Mouse (Mus musculus): ENCODE results near the gene Snapc4.

The Snapc4 gene

DNA sequence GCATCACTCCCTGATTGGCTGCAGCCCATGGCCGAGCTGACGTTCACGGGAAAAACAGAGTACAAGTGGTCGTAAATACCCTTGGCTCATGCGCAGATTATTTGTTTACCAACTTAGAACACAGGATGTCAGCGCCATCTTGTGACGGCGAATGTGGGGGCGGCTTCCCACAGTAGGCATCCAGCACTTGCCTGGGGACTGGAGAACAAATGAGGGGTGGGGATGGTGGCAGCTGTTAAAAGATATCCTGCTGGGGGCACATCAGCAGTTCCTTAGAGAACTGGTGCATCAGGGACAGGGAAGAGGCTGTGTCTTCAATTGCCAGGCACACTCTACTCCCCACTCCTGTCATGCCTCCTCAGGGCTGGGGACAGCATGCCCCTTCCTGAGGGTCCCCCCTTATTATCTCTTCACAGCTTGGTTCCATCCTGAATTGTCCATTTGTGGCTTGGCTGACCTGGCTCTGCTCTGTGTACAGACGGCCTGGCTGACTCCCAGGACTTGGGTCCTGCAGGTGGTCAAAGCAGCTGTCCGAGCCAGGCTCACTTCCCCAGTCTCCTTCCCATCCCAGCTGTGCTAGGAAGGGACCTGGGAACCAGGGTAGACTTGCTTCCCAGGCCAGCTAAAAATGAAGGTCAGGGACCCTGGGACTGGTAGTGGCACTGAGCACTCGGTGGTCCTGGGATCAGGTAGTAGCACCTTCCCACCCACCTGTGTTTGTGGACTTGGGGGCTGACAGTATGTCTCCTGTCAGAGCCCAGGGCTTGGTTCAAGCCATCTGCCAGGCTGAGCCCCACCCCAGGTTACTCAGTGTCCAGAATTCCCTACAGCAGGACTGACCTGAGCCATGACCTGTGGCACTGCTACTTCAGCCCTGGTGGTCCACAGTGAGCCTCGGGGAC lies 41.9 kb downstream of the Snapc4 start:
- DNase-seq, result no peak

DNA sequence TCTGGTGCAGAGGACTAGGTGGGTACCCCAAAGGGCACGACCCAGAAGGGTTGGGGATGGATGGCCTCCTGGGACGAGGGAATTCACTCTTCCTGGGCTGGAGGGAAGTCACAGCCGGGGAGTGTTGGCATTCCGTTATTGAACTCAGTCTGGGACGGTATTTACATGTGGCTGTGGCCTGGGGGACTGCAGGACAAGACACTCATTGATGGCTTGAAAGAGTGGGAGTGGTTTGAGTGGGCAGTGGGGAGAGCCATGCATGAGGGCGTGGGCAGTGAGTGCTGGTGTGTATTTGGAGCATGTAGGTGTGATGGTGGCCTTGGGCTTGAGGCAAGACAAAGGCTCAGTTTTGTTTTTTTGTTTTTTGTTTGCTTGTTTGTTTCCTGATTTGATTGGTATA lies 49.8 kb downstream of the Snapc4 start:
- DNase-seq, result no peak

DNA sequence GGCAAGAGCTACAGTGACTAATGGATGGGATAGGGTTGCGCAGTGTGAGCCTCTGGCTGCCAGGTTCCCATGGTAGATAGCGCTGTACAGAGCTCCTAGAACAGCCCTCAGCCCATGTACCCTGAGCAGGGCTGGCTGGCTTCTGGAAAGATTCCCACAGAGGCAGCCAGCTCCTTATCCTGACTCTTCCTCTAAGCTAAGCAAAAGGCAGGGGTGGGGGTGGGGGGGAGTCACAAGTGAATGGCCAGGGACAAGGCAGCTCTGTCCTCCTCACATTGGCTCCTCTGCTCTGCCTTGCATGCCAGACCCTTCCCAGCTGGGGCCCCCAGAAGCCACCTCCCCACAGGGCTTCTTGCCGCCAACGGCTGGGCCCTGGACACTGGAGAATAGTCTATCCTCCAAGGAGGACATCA lies 50.4 kb downstream of the Snapc4 start:
- no peak for DNase-seq

DNA sequence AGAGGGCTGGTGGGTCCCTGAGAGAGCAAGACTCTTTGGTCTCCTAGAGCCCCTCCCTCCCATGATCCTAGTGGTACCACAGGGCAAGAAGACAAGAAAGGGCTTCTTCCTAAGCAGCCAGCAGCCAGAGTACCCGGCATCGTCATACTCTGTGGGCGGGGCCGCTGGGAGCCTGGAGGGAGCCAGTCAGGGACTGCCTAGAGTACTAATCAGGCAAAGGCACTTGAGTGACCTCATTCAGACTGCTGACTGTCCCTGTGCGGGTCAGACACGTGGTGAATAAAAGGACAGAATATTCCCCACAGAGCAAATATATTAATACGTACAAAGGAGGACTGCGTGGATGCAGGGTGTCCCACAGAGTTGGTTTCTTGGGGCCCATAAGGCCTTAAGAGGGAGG lies 51.1 kb downstream of the Snapc4 start:
- peak; percentile 40 for DNase-seq

DNA sequence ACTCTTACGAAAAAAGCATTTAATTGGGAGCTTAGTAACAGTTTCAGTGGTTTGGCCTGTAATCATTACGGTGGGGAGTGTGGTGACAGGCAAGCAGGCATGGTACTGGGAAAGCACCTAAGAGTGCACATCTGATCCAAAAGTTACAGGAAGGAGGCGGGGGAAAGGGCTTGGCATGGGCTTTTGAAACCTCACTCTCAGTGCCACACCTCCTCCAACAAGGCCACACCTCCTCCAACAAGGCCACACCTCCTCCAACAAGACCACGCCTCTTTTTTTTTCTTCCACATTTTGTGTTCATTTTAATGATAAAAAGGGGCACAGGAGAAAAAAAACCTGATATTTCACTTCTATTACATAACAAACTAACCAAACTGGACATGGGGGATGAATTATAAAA lies 52.6 kb downstream of the Snapc4 start:
- DNase-seq, result no peak

DNA sequence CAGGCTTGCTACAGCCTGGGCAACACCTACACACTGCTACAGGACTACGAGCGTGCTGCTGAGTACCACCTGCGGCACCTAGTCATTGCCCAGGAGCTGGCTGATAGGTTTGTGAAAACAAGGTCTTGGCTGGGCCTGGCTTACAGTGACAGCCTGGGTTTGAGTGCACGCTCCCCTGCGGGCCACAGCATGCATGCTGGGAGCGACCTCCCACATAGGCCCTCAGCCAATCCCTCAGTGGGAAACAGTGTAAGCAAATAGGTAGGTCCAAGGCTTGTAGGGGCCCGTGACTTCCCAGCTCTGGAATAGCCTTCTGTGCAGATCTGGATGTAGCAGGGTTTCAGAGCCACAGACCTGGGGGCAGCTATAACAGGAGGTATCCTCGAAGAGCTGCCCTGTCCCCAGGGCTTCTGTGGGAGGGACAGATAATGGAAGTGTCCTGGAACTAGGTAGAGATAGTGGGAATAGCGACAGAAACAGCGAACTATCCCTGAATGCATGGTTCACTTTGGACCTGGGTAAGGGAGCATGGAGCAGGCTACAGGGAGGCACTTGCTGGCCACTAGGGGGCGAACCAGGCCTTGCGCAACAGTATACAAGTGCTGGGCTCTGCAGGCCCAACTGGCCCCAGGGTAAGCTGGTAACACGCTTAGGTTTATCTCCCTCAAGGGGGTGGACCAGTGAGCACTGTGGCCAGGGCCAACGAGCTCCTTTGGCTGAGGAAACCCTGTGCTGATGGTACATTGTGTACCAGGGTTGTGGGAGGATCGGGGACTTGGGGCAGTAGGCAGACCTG lies 54.9 kb downstream of the Snapc4 start:
- peak; percentile 82 for DNase-seq

DNA sequence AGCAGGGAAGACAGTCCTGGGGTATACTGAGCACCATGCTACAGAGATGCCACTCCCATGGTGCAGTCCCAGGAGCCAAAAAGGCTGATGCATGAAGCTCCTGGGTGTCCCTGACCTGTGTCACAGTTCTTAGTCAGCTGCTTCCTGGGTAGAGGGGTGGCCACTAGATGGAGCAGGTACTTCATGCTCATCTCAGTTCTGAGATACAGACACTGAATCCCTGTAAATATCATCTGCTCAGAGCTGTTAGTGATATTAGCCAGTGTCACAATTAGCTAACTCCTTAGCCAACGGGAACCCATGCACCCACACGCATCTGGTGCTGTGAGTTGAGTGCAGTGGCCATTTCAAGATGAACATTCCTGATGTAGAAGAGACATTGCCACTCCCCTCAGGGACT lies 55.5 kb downstream of the Snapc4 start:
- DNase-seq, result peak; percentile 27

DNA sequence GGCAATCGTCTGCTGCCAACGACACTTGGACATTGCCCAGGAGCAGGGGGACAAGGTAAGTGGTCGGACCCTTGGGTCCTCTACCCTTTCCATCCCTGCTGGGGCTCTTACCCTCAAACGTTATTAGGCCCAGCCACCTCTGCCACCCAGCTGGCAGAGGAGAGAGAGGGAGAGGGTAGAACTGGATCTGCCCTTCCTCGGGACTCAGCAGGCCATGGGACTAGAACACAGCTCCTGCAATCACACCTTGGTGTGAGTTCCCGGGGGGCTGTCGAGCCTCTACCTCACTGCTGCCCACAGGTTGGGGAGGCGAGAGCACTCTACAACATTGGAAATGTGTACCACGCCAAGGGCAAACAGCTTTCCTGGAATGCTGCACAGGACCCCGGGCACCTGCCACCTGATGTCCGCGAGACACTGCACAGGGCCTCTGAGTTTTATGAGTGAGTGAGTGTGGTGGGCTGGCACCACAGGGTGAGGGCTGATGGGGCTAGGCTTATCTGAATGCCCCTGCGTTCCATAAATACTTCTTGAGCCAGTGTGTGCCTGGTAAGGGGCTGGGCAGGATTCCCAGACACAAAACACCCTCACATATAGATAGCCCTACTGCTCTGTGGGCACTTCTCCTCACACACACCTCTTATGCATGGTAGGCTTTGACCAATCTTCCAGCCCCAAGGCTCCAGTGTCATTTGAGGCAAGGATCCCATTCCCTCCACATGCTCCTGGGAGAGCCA lies 56.7 kb downstream of the Snapc4 start:
- DNase-seq, result no peak

DNA sequence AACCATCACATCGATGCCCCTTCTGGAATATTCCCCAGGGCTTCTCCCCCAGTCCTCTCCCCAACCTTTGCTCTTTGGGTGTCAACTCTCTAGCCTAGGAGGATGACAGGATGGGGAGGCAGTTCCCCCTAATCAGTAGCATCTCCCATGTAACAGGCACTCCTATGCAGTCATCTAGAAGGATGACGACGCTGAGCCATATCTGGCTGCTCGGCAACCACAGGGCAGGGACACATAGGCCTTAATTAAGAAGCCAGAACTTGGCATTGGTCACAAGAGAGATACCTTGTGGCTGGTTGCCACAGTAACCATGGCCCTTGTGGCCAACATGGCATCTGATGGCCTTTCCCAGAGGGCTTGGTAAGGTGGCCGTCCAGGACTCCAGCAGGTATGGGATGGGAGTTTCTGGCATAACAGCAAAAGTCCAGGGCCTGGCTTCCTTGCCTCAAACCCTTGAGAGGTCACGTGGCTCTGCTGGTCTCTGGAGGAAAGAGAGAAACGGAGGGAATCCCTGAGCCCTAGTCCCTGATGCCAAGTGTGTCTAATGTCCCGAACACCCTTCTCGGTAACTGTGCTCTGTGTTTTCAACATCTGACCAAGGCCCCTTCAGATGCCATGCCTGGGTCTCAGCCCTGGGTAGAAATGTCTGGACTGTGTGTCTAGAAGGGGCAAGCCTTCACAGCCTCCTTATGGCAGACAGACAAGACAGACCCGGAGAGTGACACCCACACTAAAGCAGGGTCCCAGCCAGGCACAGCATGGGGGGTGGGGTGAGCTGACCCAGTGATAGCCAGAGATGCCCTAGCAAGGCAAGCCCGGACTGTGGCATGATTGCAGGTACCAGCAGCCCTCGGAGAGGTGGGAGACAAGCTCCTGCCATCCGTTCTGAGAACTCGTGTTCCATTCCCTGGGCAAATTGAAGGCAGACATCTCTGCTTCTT lies 59.9 kb downstream of the Snapc4 start:
- no peak for DNase-seq

DNA sequence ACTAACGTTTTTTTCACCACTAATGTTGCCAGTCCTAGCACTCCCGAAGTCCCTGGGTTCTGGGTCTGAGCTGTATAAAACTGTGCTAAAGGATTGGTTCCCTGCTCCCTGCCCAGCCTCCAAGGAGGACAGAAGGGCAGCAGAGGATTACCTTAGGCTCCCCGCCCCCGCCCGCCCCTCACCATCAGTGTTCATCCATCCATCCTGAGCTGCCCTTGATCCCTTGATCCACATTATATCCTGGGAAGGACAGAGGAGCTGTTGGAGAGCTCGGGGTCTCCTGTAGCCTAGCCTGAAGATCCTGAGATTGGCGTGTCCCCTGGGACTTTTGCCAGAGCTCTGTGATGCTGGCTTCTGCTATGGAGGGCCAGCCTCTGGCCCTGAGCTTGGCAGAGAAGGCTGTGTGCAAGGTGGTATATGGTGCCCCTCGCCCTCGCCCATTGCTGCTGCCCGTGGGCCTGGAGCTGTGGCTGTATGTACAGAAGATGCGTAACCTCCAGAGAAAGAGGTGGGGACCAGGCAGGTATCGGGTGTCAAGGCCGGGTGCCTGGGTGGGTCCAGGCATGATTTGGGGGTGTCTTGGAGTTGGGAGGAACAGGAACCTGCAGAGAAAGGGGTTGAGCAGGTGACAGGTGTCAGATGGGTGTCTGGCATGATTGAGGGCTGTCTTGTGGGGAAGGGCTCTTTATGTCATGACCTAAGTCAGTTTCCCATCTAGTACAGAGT lies 60.8 kb downstream of the Snapc4 start:
- no peak for DNase-seq

DNA sequence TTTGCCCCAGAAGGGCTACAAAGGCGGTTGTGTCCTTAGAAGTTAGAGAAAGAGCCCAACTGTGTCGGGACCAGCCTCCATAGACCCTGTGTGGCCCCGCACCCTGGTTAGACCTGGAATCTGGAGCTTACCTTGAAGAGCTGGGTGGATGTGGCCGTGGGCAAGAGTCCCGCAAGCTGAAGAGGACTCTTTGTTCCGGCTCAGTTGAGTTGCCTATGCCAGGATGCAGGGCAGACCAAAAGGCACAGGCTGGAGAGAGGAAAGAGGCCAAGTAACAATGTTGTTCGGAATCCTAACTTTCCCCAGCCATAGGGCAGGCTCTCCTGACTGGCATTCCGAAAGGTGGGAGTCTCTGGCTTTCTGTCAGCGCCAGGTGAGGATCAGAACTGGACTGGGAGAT lies 61.3 kb downstream of the Snapc4 start:
- DNase-seq, result no peak

DNA sequence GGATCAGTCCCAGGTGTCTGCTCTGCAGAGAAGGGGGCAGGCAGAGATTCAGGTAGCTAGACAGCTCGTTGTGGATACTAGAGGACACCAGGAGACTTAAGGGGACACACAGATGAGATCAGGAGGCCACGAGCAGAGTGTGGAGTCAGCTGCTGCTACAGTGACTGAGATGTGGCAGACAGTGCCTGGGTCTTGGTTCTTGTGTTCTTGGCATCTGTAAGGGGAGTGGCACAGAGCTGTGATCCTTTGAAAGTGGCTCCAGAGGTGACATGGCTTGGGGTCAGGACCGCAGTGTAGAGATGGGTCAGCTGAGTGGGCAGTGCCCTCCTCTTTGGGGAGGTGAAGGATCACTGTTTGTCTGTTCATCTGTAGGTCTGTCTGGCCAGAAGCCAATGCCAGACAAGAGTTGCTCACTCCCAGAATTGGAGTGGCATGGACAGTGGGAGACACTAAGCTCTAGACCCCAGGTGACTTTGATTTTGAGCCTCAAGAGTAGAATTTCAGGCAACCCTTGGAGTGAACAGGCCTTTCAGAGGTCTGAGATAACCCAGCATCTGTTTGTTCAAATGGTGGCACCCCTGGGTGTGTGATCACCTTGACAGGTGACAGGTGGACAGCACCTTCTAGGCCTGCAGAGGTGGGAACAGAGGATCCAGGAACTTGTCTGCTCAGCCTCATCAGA lies 62.3 kb downstream of the Snapc4 start:
- no peak for DNase-seq

DNA sequence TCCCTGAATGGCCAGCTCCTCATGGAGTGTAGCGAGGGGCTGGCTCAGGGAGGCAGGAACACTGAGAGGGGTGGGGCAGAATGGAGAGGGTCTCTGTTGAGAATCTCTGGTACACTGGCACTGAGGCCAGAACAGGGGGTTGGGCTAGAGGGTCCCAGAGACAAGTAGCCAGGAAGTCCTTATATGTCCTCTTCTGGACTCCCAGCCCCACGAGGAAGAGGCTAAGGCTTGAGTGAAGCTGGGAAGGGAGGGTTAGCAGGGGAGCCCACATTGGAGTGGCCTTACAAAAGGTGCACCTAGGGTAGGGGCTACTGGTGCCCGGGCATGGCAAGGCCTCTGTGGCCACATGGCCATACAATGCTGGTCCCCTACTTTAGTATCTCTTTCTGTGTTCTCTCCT lies 63.1 kb downstream of the Snapc4 start:
- DNase-seq, result no peak

DNA sequence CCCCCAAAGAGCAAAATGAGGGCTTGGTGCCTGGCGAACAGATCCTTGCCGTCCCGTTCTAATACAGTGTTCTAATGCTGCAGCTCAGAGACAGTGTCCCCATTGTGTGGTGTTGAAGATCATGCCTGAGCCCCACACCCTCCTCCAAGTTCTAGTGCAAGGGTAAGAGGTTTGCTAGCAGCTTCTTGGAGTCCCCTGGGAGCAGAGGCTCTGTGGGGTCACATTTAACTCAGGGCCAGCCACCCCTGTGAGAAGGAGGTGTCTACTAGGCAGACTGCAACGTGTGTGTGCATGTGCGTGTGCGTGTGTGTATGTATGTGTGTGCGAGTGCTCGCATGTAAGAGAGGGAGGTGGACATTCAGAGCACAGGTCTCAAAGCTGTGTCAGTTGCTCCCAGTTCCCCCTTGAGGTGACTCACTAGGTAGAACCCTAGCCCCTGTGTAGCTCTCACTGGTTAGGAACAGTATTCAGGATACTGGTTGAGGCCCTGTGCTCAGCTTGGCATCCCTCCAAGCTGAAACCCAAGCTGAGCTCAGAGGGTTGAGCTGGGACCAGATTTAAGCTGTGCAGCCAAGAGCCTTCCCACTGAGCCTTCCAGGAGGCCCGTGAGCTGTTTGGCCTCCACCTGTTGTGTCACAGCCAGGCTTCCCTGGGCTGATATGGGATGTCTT lies 63.7 kb downstream of the Snapc4 start:
- no peak for DNase-seq

DNA sequence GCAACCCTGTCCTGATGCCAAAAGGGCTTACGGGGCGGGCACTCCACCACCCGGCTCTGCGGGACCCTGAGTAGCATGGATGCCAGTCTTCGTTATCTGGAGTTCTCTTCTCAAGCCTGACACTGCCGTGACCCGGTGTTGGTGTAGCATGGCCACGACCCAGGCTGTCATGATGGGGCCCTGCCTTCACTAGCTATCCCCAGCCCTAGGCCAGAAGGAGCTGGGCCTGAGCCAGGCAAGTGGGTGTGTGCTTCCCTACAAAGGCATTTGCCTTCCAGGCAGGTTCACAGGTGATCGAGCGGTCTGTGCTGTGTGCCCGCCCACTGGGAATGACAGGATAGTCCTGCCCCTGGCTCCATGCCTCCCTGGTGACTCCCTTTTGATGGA lies 64.5 kb downstream of the Snapc4 start:
- DNase-seq, result no peak

DNA sequence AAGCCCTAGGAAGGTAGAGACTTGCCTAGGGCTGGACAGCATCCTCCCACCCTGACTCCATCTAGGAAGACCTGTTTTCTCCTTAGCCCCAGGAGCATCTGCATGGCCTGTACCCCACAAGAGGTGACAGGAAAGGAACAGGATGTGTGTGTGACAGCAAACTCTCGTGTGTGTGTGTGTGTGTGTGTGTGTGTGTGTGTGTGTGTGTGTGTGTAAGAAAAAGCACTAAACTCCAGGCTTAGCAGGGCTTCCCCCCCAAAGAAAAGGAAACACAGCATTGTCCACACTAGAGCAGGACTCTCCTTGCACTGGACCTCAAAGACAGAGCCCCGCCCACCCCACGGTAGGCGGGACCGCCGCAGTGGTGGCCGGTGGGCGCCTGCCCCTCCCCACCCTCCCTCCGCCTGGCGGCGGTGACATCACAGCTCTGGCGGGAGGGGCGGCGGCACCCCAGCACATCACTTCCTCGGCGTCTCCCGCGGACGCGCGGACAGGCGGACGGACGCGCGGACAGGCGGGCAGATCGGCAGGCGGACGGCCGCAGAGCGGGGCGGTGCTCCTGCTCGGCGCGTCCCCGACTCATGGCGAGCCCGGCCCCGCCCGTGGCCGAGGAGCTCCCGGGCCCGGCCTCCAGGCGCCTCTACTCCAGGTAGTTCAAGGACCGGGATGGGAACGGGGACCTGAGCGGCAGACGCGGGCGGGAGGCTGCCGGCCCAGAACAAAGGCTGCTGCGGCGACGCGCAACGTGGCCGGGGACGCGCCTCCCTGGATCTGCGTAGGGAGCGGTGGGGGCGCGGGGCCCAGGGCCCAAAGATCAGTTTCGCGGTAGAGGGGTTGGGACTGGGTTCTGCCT lies 65.2 kb downstream of the Snapc4 start, which contains the start of gene Gpsm1:
TSS of gene Gpsm1 (plus strand) at position 444 of the 853 bp plus-strand sequence.
- DNase-seq, result peak; percentile 79

DNA sequence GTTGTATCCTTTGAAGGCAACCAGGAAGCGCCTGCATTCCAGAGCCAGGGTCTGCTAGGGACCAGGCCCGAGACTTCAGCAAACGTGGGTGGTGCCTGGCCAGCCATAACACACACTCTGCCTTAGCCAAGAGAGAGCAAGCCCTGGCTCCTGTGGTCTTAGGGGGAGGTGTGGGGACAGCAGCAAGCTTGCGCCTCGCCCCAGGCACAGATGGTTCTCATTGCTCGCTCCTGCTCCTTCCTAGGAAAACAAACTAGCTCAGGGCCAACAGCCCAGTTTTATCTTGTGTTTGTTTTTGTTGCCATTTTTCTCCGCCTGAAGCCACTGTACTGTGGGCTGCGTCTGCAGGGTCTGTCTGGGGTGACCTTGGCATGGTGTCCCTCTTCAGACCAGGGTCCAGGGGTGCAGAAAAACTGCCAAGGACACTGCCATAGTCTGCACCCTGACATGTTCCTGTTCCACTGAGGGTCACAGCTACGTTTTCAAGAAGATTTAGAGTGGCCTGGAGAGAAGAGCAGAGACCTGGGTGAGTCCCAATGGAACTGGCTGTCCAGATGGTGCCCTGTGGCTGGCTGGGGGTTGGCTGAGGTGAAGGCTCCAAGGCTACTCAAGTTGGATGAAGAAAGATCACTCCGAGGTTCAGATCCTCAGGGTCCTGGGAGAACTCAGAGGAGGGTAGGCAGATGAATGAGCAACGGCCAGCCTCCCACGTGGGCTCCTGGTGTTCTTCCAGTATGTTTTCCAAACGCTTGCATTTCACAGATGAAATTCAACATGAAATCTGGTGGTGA lies 66.0 kb downstream of the Snapc4 start:
- DNase-seq, result peak; percentile 28

DNA sequence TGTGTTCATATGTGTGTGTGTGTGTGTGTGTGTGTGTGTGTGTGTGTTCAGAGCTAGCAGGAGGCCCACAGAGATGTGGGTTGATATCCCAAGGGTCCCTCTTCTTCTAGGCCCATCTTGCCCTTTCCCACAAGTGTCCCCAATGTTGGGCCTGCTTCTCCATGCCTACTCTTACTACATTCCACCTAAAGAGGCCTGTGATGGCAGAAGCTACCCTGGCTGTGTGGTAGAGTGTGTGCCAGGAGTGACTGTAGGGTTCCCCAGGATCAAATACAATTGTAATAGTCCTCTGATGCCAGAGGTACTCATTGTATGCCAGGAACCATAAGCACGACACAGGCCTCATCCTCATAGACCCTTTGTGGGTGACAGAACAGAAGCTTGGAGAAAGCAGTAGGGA lies 67.1 kb downstream of the Snapc4 start:
- no peak for DNase-seq

Data from liver (tissue).